Mouse (Mus musculus): ENCODE measurements around the gene Cygb. TPM values are rescaled to one million over a fixed set of nuclear protein-coding genes. Genes with fewer than 3 reads are reported as not detected.

Gene Cygb
- total and polyA plus RNA-seq, 3 experiments, result 2.2 to 8.7 TPM; not detected in 1

GRCm38 (mm10) chr11:116668381-116668825 lies 14.3 kb upstream of the Cygb start:
- Histone ChIP-seq H3K27me3 (ENCODE audit: control insufficient read depth in 1 of 2, insufficient read depth in 2 of 2, low read length in 2 of 2) (no peaks in the 10 kb centered on the region), H3K4me1 (ENCODE audit: control insufficient read depth in 1 of 2, insufficient read depth in 2 of 2, low read length in 2 of 2) (peaks cover 2 to 17% of the 10 kb centered on the region in 2 experiments), H3K27ac (ENCODE audit: control insufficient read depth, low read depth, low read length) (no peak overlapping the region), H3K9me3 (replicated peaks; ENCODE audit: insufficient read depth, low read length) (no peaks in the 10 kb centered on the region), H3K4me3 (ENCODE audit: control insufficient read depth in 1 of 2, insufficient read depth in 1 of 2, low read depth in 2 of 2, low read length in 2 of 2) (no peak overlapping the region), H3K9ac (ENCODE audit: control insufficient read depth, low read depth, low read length, poor library complexity, severe bottlenecking) (no peak overlapping the region), H3K79me2 (ENCODE audit: control insufficient read depth, insufficient read depth, low read length, poor library complexity) (peaks cover 20% of the 10 kb centered on the region), H3K36me3 (ENCODE audit: control insufficient read depth in 1 of 2, insufficient read depth in 2 of 2, low read length in 2 of 2) (peaks cover 2 to 19% of the 10 kb centered on the region in 2 experiments)
- peak; percentile 32 for DNase-seq (ENCODE audit: low read depth, low spot score)
- no peak for TF ChIP-seq ZMIZ1 (IDR thresholded peaks at IDR 0.05; ENCODE audit: low read depth, low read length)
- TF ChIP-seq NRF1 (IDR thresholded peaks at IDR 0.05; ENCODE audit: insufficient read depth, low read depth, low read length, poor library complexity, severe bottlenecking), result no peak
- TF ChIP-seq ZC3H11A (IDR thresholded peaks at IDR 0.05; ENCODE audit: low read depth, low read length), result no peak
- TF ChIP-seq MXI1 (IDR thresholded peaks at IDR 0.05; ENCODE audit: low read depth, low read length), result 0 out of 2 replicates have a peak, but pooled peaks have one; percentile 35
- TF ChIP-seq POLR2AphosphoS2 (IDR thresholded peaks at IDR 0.05; ENCODE audit: low read length), result no peak
- no peak for TF ChIP-seq RCOR1 (IDR thresholded peaks at IDR 0.05; ENCODE audit: low read depth, low read length)
- TF ChIP-seq EP300 (IDR thresholded peaks at IDR 0.05; ENCODE audit: low read depth in 1 of 2, low read length in 2 of 2), result 0 out of 4 replicates have a peak, but pooled peaks of 1 of the 2 experiments have one; percentile 7
- TF ChIP-seq MYC (IDR thresholded peaks at IDR 0.05; ENCODE audit: low read depth, low read length), result no peak
- no peak for TF ChIP-seq SMC3 (IDR thresholded peaks at IDR 0.05; ENCODE audit: low read depth, low read length)

GRCm38 (mm10) chr11:116667930-116668329 lies 13.8 kb upstream of the Cygb start:
- no peak for DNase-seq (ENCODE audit: low read depth, low spot score)
- no peaks in the 10 kb centered on the region for H3K27me3 ChIP-seq (ENCODE audit: control insufficient read depth in 1 of 2, insufficient read depth in 2 of 2, low read length in 2 of 2)
- no peak overlapping the region for H3K9ac ChIP-seq (ENCODE audit: control insufficient read depth, low read depth, low read length, poor library complexity, severe bottlenecking)
- TF ChIP-seq KAT2A (conservative IDR thresholded peaks at IDR 0.05; ENCODE audit: low read depth, low read length) (no peak), GABPA (IDR thresholded peaks at IDR 0.05; ENCODE audit: low read depth, low read length) (no peak), USF1 (IDR thresholded peaks at IDR 0.05; ENCODE audit: low read depth, low read length) (no peak), CTCF (IDR thresholded peaks at IDR 0.05 in 2 of 3, conservative IDR thresholded peaks at IDR 0.05 in 1 of 3; ENCODE audit: control insufficient read depth in 1 of 3, insufficient read depth in 1 of 3, low read depth in 2 of 3, low read length in 3 of 3, poor library complexity in 1 of 3, severe bottlenecking in 1 of 3) (no peak), POLR2A (IDR thresholded peaks at IDR 0.05; ENCODE audit: control insufficient read depth in 1 of 2, insufficient read depth in 1 of 2, low read depth in 1 of 2, low read length in 2 of 2, poor library complexity in 1 of 2) (no peak), EP300 (IDR thresholded peaks at IDR 0.05; ENCODE audit: low read depth in 1 of 2, low read length in 2 of 2) (no peak), MYB (IDR thresholded peaks at IDR 0.05; ENCODE audit: low read depth, low read length) (no peak), MXI1 (IDR thresholded peaks at IDR 0.05; ENCODE audit: low read depth, low read length) (no peak), ZNF384 (IDR thresholded peaks at IDR 0.05; ENCODE audit: low read depth, low read length) (no peak), UBTF (IDR thresholded peaks at IDR 0.05; ENCODE audit: borderline replicate concordance, insufficient read depth, low read depth, low read length) (no peak), RAD21 (IDR thresholded peaks at IDR 0.05; ENCODE audit: low read depth, low read length) (no peak), USF2 (IDR thresholded peaks at IDR 0.05; ENCODE audit: borderline replicate concordance in 1 of 2, insufficient read depth in 1 of 2, low read depth in 1 of 2, low read length in 2 of 2) (no peak), GATA1 (IDR thresholded peaks at IDR 0.05; ENCODE audit: low read depth, low read length) (no peak), CHD1 (IDR thresholded peaks at IDR 0.05; ENCODE audit: low read depth, low read length) (no peak), MAFK (IDR thresholded peaks at IDR 0.05; ENCODE audit: borderline replicate concordance, low read depth, low read length) (no peak), TCF12 (IDR thresholded peaks at IDR 0.05; ENCODE audit: low read depth, low read length) (no peak), MAZ (IDR thresholded peaks at IDR 0.05; ENCODE audit: low read depth, low read length) (no peak), SIN3A (IDR thresholded peaks at IDR 0.05; ENCODE audit: low read length) (no peak), BHLHE40 (IDR thresholded peaks at IDR 0.05; ENCODE audit: borderline replicate concordance, low read depth, low read length) (no peak), POLR2AphosphoS5 (IDR thresholded peaks at IDR 0.05; ENCODE audit: borderline replicate concordance, low read depth, low read length) (no peak)
- H3K36me3 ChIP-seq (ENCODE audit: control insufficient read depth in 1 of 2, insufficient read depth in 2 of 2, low read length in 2 of 2), result peaks cover 0 to 14% of the 10 kb centered on the region in 2 experiments; a peak in 3 of 4 replicates
- peaks cover 2 to 12% of the 10 kb centered on the region in 2 experiments for H3K4me1 ChIP-seq (ENCODE audit: control insufficient read depth in 1 of 2, insufficient read depth in 2 of 2, low read length in 2 of 2)
- peaks cover 15% of the 10 kb centered on the region for H3K79me2 ChIP-seq (ENCODE audit: control insufficient read depth, insufficient read depth, low read length, poor library complexity)
- no peak overlapping the region for H3K4me3 ChIP-seq (ENCODE audit: control insufficient read depth in 1 of 2, insufficient read depth in 1 of 2, low read depth in 2 of 2, low read length in 2 of 2)
- H3K27ac ChIP-seq (ENCODE audit: control insufficient read depth, low read depth, low read length), result no peak overlapping the region
- H3K9me3 ChIP-seq (replicated peaks; ENCODE audit: insufficient read depth, low read length), result no peaks in the 10 kb centered on the region
